Mouse (Mus musculus) hindbrain, embryonic 10.5 days (tissue): ENCODE data around the gene Col1a1. TPM values are rescaled to one million over a fixed set of nuclear protein-coding genes. Genes with fewer than 3 reads are reported as not detected.
A peak's percentile ranks its signal among the peaks of the same experiment; 100 is the strongest.
"Not testable (repeated sequence)": the region's sequence is repeated elsewhere in the genome, so short reads cannot be mapped to it uniquely, and the experiment has no call there.

ENCODE experiments used
- DNase-seq: peaks from one replicate; pipeline ENCODE4 v3.0.0-alpha.2; 2017; ENCODE audit warnings: low spot score
- H3K27ac ChIP-seq: fragments of 300-500 bp; sonication (generic); 2 replicates; pipeline ENCODE4 v1.5.1; 2016; ENCODE audit warnings: mild to moderate bottlenecking, moderate library complexity
- H3K27me3 ChIP-seq: fragments of 300-500 bp; sonication (generic); 2 replicates; pipeline ENCODE4 v1.6.1; 2016; ENCODE audit warnings: mild to moderate bottlenecking; ENCODE audit not compliant: poor library complexity, insufficient read depth, severe bottlenecking
- H3K36me3 ChIP-seq: fragments of 300-500 bp; sonication (generic); 2 replicates; pipeline ENCODE4 v1.6.1; 2016; ENCODE audit warnings: mild to moderate bottlenecking, moderate library complexity
- H3K4me1 ChIP-seq: fragments of 300-500 bp; sonication (generic); replicated peaks from 2 replicates; pipeline ENCODE4 v1.6.1; 2016; ENCODE audit warnings: mild to moderate bottlenecking
- H3K4me3 ChIP-seq: fragments of 300-500 bp; sonication (generic); 2 replicates; pipeline ENCODE4 v1.5.1; 2016; ENCODE audit warnings: mild to moderate bottlenecking, moderate library complexity
- H3K9me3 ChIP-seq: fragments of 300-500 bp; sonication (generic); 2 replicates; pipeline ENCODE4 v1.6.1; 2016; ENCODE audit warnings: mild to moderate bottlenecking, moderate library complexity
- WGBS: fragments of 180-500 bp; shearing (Covaris S2); methylation state at CpG from one replicate; pipeline ENCODE4 v1.1.7; 2016; 5-methylcytosine and 5-hydroxymethylcytosine counted together
- polyA plus RNA-seq: library from polyadenylated mRNA; unstranded; fragments of >200 nt; fragmentation: Nextera tagmentation; extraction: Ambion mirVana; gene quantifications from 2 replicates; pipeline ENCODE4 v1.2.1, GENCODE M21; 2016

The Col1a1 gene
- polyA plus RNA-seq, 1 experiment from 2014 or later, result 193 TPM

- Histone ChIP-seq H3K4me1 (peaks cover 23% of the 10 kb centered on the region), H3K27me3 (peaks cover 17% of the 10 kb centered on the region)
- H3K4me3 ChIP-seq, H3K9me3 ChIP-seq, H3K27ac ChIP-seq, DNase-seq, H3K36me3 ChIP-seq: not testable (repeated sequence)
- 89% methylated on average over 4 of the region's 4 CpGs for WGBS
These were observed 33.7 kb downstream of the Col1a1 start for GRCm38 (mm10) chr11:94969709-94970108.

GRCm38 (mm10) chr11:94970210-94970943 lies 34.4 kb downstream of the Col1a1 start:
- Histone ChIP-seq H3K4me1 (peaks cover 23% of the 10 kb centered on the region), H3K27ac (no peak overlapping the region), H3K4me3 (no peak overlapping the region), H3K36me3 (no peaks in the 10 kb centered on the region), H3K27me3 (peaks cover 17% of the 10 kb centered on the region), H3K9me3 (no peaks in the 10 kb centered on the region)
- peak; percentile 72 for DNase-seq
- 61% methylated on average over 15 of the region's 15 CpGs for WGBS

GRCm38 (mm10) chr11:94971895-94972615 lies 36.0 kb downstream of the Col1a1 start:
- Histone ChIP-seq H3K4me3 (no peak overlapping the region), H3K36me3 (no peaks in the 10 kb centered on the region), H3K4me1 (peaks cover 23% of the 10 kb centered on the region), H3K27me3 (peaks cover 23% of the 10 kb centered on the region), H3K27ac (no peak overlapping the region), H3K9me3 (no peaks in the 10 kb centered on the region)
- no peak for DNase-seq
- 70% methylated on average over 16 of the region's 16 CpGs for WGBS

- 77% methylated on average over 5 of the region's 5 CpGs for WGBS
- Histone ChIP-seq H3K36me3 (no peaks in the 10 kb centered on the region), H3K9me3 (no peaks in the 10 kb centered on the region), H3K4me3 (no peak overlapping the region), H3K27ac (peak overlapping the region; percentile 42), H3K27me3 (peaks cover 23% of the 10 kb centered on the region), H3K4me1 (peaks cover 24% of the 10 kb centered on the region)
- no peak for DNase-seq
These were observed 36.9 kb downstream of the Col1a1 start for GRCm38 (mm10) chr11:94972887-94973286.

- no peaks in the 10 kb centered on the region for H3K36me3 ChIP-seq
- WGBS, result 48% methylated on average over 4 of the region's 4 CpGs
- no peaks in the 10 kb centered on the region for H3K9me3 ChIP-seq
- peaks cover 28% of the 10 kb centered on the region for H3K4me1 ChIP-seq
- peak overlapping the region; percentile 42 for H3K27ac ChIP-seq
- H3K27me3 ChIP-seq, result peaks cover 23% of the 10 kb centered on the region
- no peak overlapping the region for H3K4me3 ChIP-seq
- DNase-seq, result peak; percentile 40
These were observed 37.3 kb downstream of the Col1a1 start for GRCm38 (mm10) chr11:94973313-94973712.

GRCm38 (mm10) chr11:94974951-94975350 lies 38.9 kb downstream of the Col1a1 start:
- peaks cover 42% of the 10 kb centered on the region for H3K4me1 ChIP-seq
- 87% methylated on average over 2 of the region's 2 CpGs for WGBS

GRCm38 (mm10) chr11:94976199-94976598 lies 40.2 kb downstream of the Col1a1 start, which contains the start of gene Sgca:
Gene Sgca, minus strand, starts transcription at chr11:94976327.
- WGBS, result 75% methylated on average over 5 of the region's 5 CpGs
- no peaks in the 10 kb centered on the region for H3K36me3 ChIP-seq
- H3K4me1 ChIP-seq, result peaks cover 42% of the 10 kb centered on the region
- no peak within 1 kb of the TSS for H3K27ac ChIP-seq
- peaks cover 12% of the 10 kb centered on the region for H3K27me3 ChIP-seq
- no peaks in the 10 kb centered on the region for H3K9me3 ChIP-seq
- DNase-seq, result no peak
- H3K4me3 ChIP-seq, result no peak within 1 kb of the TSS

More at GRCm38 (mm10) chr11:94974951-94975350, 38.9 kb downstream of the Col1a1 start:
- Histone ChIP-seq H3K27me3 (peaks cover 17% of the 10 kb centered on the region), H3K4me3 (no peak overlapping the region), H3K27ac (no peak overlapping the region), H3K9me3 (no peaks in the 10 kb centered on the region), H3K36me3 (no peaks in the 10 kb centered on the region)
- DNase-seq, result no peak

- Histone ChIP-seq H3K27ac (peak overlapping the region; percentile 86), H3K36me3 (no peaks in the 10 kb centered on the region), H3K4me1 (peaks cover 26% of the 10 kb centered on the region), H3K27me3 (peaks cover 5% of the 10 kb centered on the region; the same call in 1 of the 2 replicates), H3K9me3 (no peaks in the 10 kb centered on the region), H3K4me3 (peak overlapping the region; percentile 37)
- WGBS, result 50% methylated on average over 9 of the region's 9 CpGs
- DNase-seq, result peak; percentile 46
These were observed 42.3 kb downstream of the Col1a1 start for GRCm38 (mm10) chr11:94978178-94978915.

- peak; percentile 98 for DNase-seq
- H3K27me3 ChIP-seq, result peaks cover 5% of the 10 kb centered on the region; the same call in 1 of the 2 replicates
- H3K36me3 ChIP-seq, result no peaks in the 10 kb centered on the region
- H3K9me3 ChIP-seq, result no peaks in the 10 kb centered on the region
- WGBS, result under 1% methylated on average over 20 of the region's 20 CpGs
- H3K4me3 ChIP-seq, result peak overlapping the region; percentile 37
- peak overlapping the region; percentile 86 for H3K27ac ChIP-seq
- peaks cover 20% of the 10 kb centered on the region for H3K4me1 ChIP-seq
These were observed 42.9 kb downstream of the Col1a1 start for GRCm38 (mm10) chr11:94978947-94979346.

GRCm38 (mm10) chr11:94979462-94980179 lies 43.6 kb downstream of the Col1a1 start:
- no peaks in the 10 kb centered on the region for H3K9me3 ChIP-seq
- H3K36me3 ChIP-seq, result no peaks in the 10 kb centered on the region
- H3K27me3 ChIP-seq, result peaks cover 5% of the 10 kb centered on the region; the same call in 1 of the 2 replicates
- 80% methylated on average over 11 of the region's 11 CpGs for WGBS
- peaks cover 19% of the 10 kb centered on the region for H3K4me1 ChIP-seq
- peak overlapping the region; percentile 37 for H3K4me3 ChIP-seq
- H3K27ac ChIP-seq, result peak overlapping the region; percentile 86
- no peak for DNase-seq

- H3K9me3 ChIP-seq, result no peaks in the 10 kb centered on the region
- WGBS, result 44% methylated on average over 1 of the region's 1 CpGs
- no peaks in the 10 kb centered on the region for H3K36me3 ChIP-seq
- 0 out of 2 replicates have a peak overlapping the region, but pooled peaks have one; percentile 2 for H3K27ac ChIP-seq
- no peak for DNase-seq
- no peaks in the 10 kb centered on the region for H3K27me3 ChIP-seq
- no peak overlapping the region for H3K4me3 ChIP-seq
- peaks cover 45% of the 10 kb centered on the region for H3K4me1 ChIP-seq
These were observed 49.1 kb downstream of the Col1a1 start for GRCm38 (mm10) chr11:94985140-94985539.

GRCm38 (mm10) chr11:94985822-94986221 lies 49.8 kb downstream of the Col1a1 start:
- Histone ChIP-seq H3K27me3 (no peaks in the 10 kb centered on the region), H3K4me1 (peaks cover 52% of the 10 kb centered on the region), H3K4me3 (no peak overlapping the region), H3K27ac (no peak overlapping the region), H3K9me3 (no peaks in the 10 kb centered on the region), H3K36me3 (no peaks in the 10 kb centered on the region)
- DNase-seq, result no peak
- 78% methylated on average over 5 of the region's 5 CpGs for WGBS
